Mouse (Mus musculus): ENCODE measurements around the gene Ldb3. TPM values are rescaled to one million over a fixed set of nuclear protein-coding genes. Genes with fewer than 3 reads are reported as not detected.

The Ldb3 gene
- polyA plus RNA-seq (2012; rRNA removed): 0.54 and 0.99 TPM in 2 replicates

GRCm38 (mm10) chr14:34588498-34588897 lies at the start of gene Ldb3:
Ldb3 (minus strand) TSS chr14:34588682.
- TF ChIP-seq POLR2A (IDR thresholded peaks at IDR 0.05; ENCODE audit: control insufficient read depth, low read depth, low read length): no peak
- Histone ChIP-seq H3K4me1 (ENCODE audit: control insufficient read depth, insufficient read depth, low read length) (peaks cover 15% of the 10 kb centered on the region), H3K27me3 (ENCODE audit: control insufficient read depth, insufficient read depth, low read length) (no peaks in the 10 kb centered on the region), H3K27ac (ENCODE audit: control insufficient read depth, insufficient read depth, low read depth, low read length) (no peak within 1 kb of the TSS; the same call in 1 of the 2 replicates), H3K4me3 (ENCODE audit: control insufficient read depth, low read depth, low read length) (no peak within 1 kb of the TSS), H3K36me3 (ENCODE audit: control insufficient read depth, insufficient read depth, low read length) (no peaks in the 10 kb centered on the region)

GRCm38 (mm10) chr14:34635721-34636120 lies 47.2 kb upstream of the Ldb3 start:
- no peaks in the 10 kb centered on the region for H3K27me3 ChIP-seq (ENCODE audit: control insufficient read depth, insufficient read depth, low read length)
- no peak overlapping the region for H3K27ac ChIP-seq (ENCODE audit: control insufficient read depth, insufficient read depth, low read depth, low read length)
- H3K36me3 ChIP-seq (ENCODE audit: control insufficient read depth, insufficient read depth, low read length): no peaks in the 10 kb centered on the region
- H3K4me3 ChIP-seq (ENCODE audit: control insufficient read depth, low read depth, low read length): no peak overlapping the region
- H3K4me1 ChIP-seq (ENCODE audit: control insufficient read depth, insufficient read depth, low read length): peaks cover 2% of the 10 kb centered on the region; the same call in 1 of the 2 replicates
- TF ChIP-seq POLR2A (IDR thresholded peaks at IDR 0.05; ENCODE audit: control insufficient read depth, low read depth, low read length) (no peak), CTCF (IDR thresholded peaks at IDR 0.05; ENCODE audit: control insufficient read depth, insufficient read depth, insufficient replicate concordance, low read depth, low read length) (no peak)

GRCm38 (mm10) chr14:34635192-34635591 lies 46.7 kb upstream of the Ldb3 start:
- no peaks in the 10 kb centered on the region for H3K27me3 ChIP-seq (ENCODE audit: control insufficient read depth, insufficient read depth, low read length)
- H3K36me3 ChIP-seq (ENCODE audit: control insufficient read depth, insufficient read depth, low read length): no peaks in the 10 kb centered on the region
- no peak for TF ChIP-seq CTCF (IDR thresholded peaks at IDR 0.05; ENCODE audit: control insufficient read depth, insufficient read depth, insufficient replicate concordance, low read depth, low read length)
- TF ChIP-seq POLR2A (IDR thresholded peaks at IDR 0.05; ENCODE audit: control insufficient read depth, low read depth, low read length): no peak
- H3K27ac ChIP-seq (ENCODE audit: control insufficient read depth, insufficient read depth, low read depth, low read length): no peak overlapping the region
- peaks cover 2% of the 10 kb centered on the region; the same call in 1 of the 2 replicates for H3K4me1 ChIP-seq (ENCODE audit: control insufficient read depth, insufficient read depth, low read length)
- H3K4me3 ChIP-seq (ENCODE audit: control insufficient read depth, low read depth, low read length): no peak overlapping the region

GRCm38 (mm10) chr14:34632722-34633448 lies 44.4 kb upstream of the Ldb3 start:
- Histone ChIP-seq H3K27me3 (ENCODE audit: control insufficient read depth, insufficient read depth, low read length) (no peaks in the 10 kb centered on the region), H3K4me1 (ENCODE audit: control insufficient read depth, insufficient read depth, low read length) (peaks cover 2% of the 10 kb centered on the region; the same call in 1 of the 2 replicates), H3K36me3 (ENCODE audit: control insufficient read depth, insufficient read depth, low read length) (no peaks in the 10 kb centered on the region), H3K4me3 (ENCODE audit: control insufficient read depth, low read depth, low read length) (no peak overlapping the region), H3K27ac (ENCODE audit: control insufficient read depth, insufficient read depth, low read depth, low read length) (no peak overlapping the region)
- TF ChIP-seq CTCF (IDR thresholded peaks at IDR 0.05; ENCODE audit: control insufficient read depth, insufficient read depth, insufficient replicate concordance, low read depth, low read length) (no peak), POLR2A (IDR thresholded peaks at IDR 0.05; ENCODE audit: control insufficient read depth, low read depth, low read length) (no peak)

GRCm38 (mm10) chr14:34626824-34627223 lies 38.3 kb upstream of the Ldb3 start:
- Histone ChIP-seq H3K27ac (ENCODE audit: control insufficient read depth, insufficient read depth, low read depth, low read length) (no peak overlapping the region), H3K4me3 (ENCODE audit: control insufficient read depth, low read depth, low read length) (no peak overlapping the region), H3K4me1 (ENCODE audit: control insufficient read depth, insufficient read depth, low read length) (no peaks in the 10 kb centered on the region), H3K36me3 (ENCODE audit: control insufficient read depth, insufficient read depth, low read length) (no peaks in the 10 kb centered on the region), H3K27me3 (ENCODE audit: control insufficient read depth, insufficient read depth, low read length) (no peaks in the 10 kb centered on the region)
- TF ChIP-seq POLR2A (IDR thresholded peaks at IDR 0.05; ENCODE audit: control insufficient read depth, low read depth, low read length) (no peak), CTCF (IDR thresholded peaks at IDR 0.05; ENCODE audit: control insufficient read depth, insufficient read depth, insufficient replicate concordance, low read depth, low read length) (no peak)

- no peak overlapping the region for H3K27ac ChIP-seq (ENCODE audit: control insufficient read depth, insufficient read depth, low read depth, low read length)
- H3K4me3 ChIP-seq (ENCODE audit: control insufficient read depth, low read depth, low read length): no peak overlapping the region
- H3K4me1 ChIP-seq (ENCODE audit: control insufficient read depth, insufficient read depth, low read length): no peaks in the 10 kb centered on the region
- no peaks in the 10 kb centered on the region for H3K27me3 ChIP-seq (ENCODE audit: control insufficient read depth, insufficient read depth, low read length)
- H3K36me3 ChIP-seq (ENCODE audit: control insufficient read depth, insufficient read depth, low read length): no peaks in the 10 kb centered on the region
- TF ChIP-seq CTCF (IDR thresholded peaks at IDR 0.05; ENCODE audit: control insufficient read depth, insufficient read depth, insufficient replicate concordance, low read depth, low read length) (no peak), POLR2A (IDR thresholded peaks at IDR 0.05; ENCODE audit: control insufficient read depth, low read depth, low read length) (no peak)
Observed at GRCm38 (mm10) chr14:34623531-34624210, 35.2 kb upstream of the Ldb3 start.

- H3K27ac ChIP-seq (ENCODE audit: control insufficient read depth, insufficient read depth, low read depth, low read length): peak overlapping the region; percentile 61
- H3K4me3 ChIP-seq (ENCODE audit: control insufficient read depth, low read depth, low read length): no peak overlapping the region
- no peak for TF ChIP-seq CTCF (IDR thresholded peaks at IDR 0.05; ENCODE audit: control insufficient read depth, insufficient read depth, insufficient replicate concordance, low read depth, low read length)
- TF ChIP-seq POLR2A (IDR thresholded peaks at IDR 0.05; ENCODE audit: control insufficient read depth, low read depth, low read length): no peak
- no peaks in the 10 kb centered on the region for H3K4me1 ChIP-seq (ENCODE audit: control insufficient read depth, insufficient read depth, low read length)
- H3K36me3 ChIP-seq (ENCODE audit: control insufficient read depth, insufficient read depth, low read length): no peaks in the 10 kb centered on the region
- no peaks in the 10 kb centered on the region for H3K27me3 ChIP-seq (ENCODE audit: control insufficient read depth, insufficient read depth, low read length)
Observed at GRCm38 (mm10) chr14:34623074-34623473, 34.6 kb upstream of the Ldb3 start.

Measured in testis, adult 2 months (tissue).